Mouse (Mus musculus): ENCODE results near the gene Gm13279.

DNA sequence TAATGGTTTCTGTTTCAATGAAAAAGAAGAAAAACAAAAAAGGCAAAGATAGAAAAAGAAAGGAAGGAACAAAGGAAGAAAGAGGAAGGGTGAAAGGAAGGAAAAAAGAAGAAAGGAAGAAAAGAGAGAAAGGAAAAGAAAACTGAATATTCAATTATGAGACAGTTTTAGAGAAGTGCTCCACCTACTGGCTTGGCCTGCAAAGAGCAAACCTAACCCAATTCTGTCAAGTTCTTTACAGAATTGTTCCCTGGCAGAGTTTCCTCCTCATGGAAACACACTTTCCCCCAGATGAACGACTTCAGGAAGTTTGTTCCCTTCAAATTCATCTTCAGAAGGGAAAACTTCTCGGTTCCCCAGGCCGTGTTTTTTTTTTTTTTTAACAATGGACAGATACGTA is 25.8 kb downstream of the Gm13279 start:
- no peak for TF ChIP-seq POLR2A (IDR thresholded peaks at IDR 0.05; ENCODE audit: borderline replicate concordance, control insufficient read depth, low read depth, low read length)
- TF ChIP-seq CTCF (IDR thresholded peaks at IDR 0.05; ENCODE audit: control insufficient read depth, insufficient read depth, low read length), result no peak
